Mouse (Mus musculus) lung, postnatal 0 days (tissue): ENCODE results near the gene Mipol1.

ENCODE experiments used
- CTCF ChIP-seq: IDR thresholded peaks from 2 replicates; pipeline ENCODE4 v1.5.1; 2016; ENCODE audit warnings: antibody characterized with exemption, mild to moderate bottlenecking
- EP300 ChIP-seq: IDR thresholded peaks from 2 replicates; pipeline ENCODE4 v1.6.1; 2016; ENCODE audit warnings: antibody characterized with exemption, mild to moderate bottlenecking, control low read depth

DNA sequence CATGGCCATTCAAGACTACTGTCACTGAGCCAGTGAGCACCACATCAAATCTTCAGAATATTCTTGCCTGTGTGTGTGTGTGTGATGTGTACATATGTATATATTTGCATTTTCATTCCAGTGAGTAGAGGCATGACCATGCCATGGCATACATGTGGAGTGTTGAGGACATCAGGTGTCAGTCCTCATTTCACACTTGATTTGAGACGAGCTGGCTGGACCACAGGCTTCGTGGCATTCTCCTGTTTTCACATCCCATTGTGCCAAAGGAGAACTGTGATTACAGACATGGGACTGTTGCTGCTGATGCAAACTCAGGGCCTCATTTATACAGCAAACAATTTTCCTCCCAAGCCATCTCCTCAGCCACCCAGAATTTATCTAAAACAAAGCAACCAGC, 132.5 kb downstream of the Mipol1 start:
- TF ChIP-seq CTCF: no peak
- no peak for TF ChIP-seq EP300
